Mouse (Mus musculus): ENCODE data around the gene Ilf2. TPM values are rescaled to one million over a fixed set of nuclear protein-coding genes. Genes with fewer than 3 reads are reported as not detected.
A peak's percentile ranks its signal among the peaks of the same experiment; 100 is the strongest.

The Ilf2 gene
- polyA plus RNA-seq, 1 experiment from 2014 or later: 100 TPM

GRCm38 (mm10) chr3:90537141-90537904 is 61.4 kb downstream of the Ilf2 start, which contains the start of gene S100a16:
S100a16 (plus strand) TSS chr3:90537254.
- Histone ChIP-seq H3K27me3 (replicated peaks) (peaks cover 21% of the 10 kb centered on the region; the same call in 1 of the 2 replicates), H3K4me1 (no peaks in the 10 kb centered on the region; the same call in 1 of the 2 replicates), H3K36me3 (no peaks in the 10 kb centered on the region), H3K9ac (no peak within 1 kb of the TSS), H3K27ac (no peak within 1 kb of the TSS), H3K4me2 (peak within 1 kb of the TSS; percentile 9), H3K4me3 (peak within 1 kb of the TSS; percentile 13; the same call in 1 of the 2 replicates), H3K9me3 (replicated peaks) (no peaks in the 10 kb centered on the region)
- peak; percentile 65 for ATAC-seq
- WGBS (ENCODE audit: insufficient replicate concordance): 47% methylated on average over 10 of the region's 10 CpGs

- WGBS (ENCODE audit: insufficient replicate concordance): 58% methylated on average over 5 of the region's 5 CpGs
- H3K4me2 ChIP-seq: peak overlapping the region; percentile 9
Measured at GRCm38 (mm10) chr3:90537905-90538296, 62.0 kb downstream of the Ilf2 start.

More at GRCm38 (mm10) chr3:90537905-90538296, 62.0 kb downstream of the Ilf2 start:
- H3K9ac ChIP-seq: no peak overlapping the region
- ATAC-seq: peak; percentile 8; the same call in 1 of the 2 replicates
- no peaks in the 10 kb centered on the region for H3K9me3 ChIP-seq (replicated peaks)
- no peaks in the 10 kb centered on the region; the same call in 1 of the 2 replicates for H3K4me1 ChIP-seq
- peaks cover 21% of the 10 kb centered on the region; the same call in 1 of the 2 replicates for H3K27me3 ChIP-seq (replicated peaks)
- H3K4me3 ChIP-seq: 0 out of 2 replicates have a peak overlapping the region, but pooled peaks have one; percentile 13
- no peaks in the 10 kb centered on the region for H3K36me3 ChIP-seq
- no peak overlapping the region for H3K27ac ChIP-seq

Other genes with a start within 250 kb of the Ilf2 start
- 64.9 and 66.4 TPM in 2 replicates for gene Jtb, start 244.5 kb upstream of the Ilf2 start, polyA plus RNA-seq (2016; fragmentation: Nextera tagmentation; extraction: Ambion mirVana)
- 0.56 and 0.66 TPM in 2 replicates for gene Creb3l4, start 232.6 kb upstream of the Ilf2 start, polyA plus RNA-seq (2016; fragmentation: Nextera tagmentation; extraction: Ambion mirVana)
- gene Slc39a1, start 228.0 kb upstream of the Ilf2 start, polyA plus RNA-seq (2016; fragmentation: Nextera tagmentation; extraction: Ambion mirVana): 30.7 and 33.1 TPM in 2 replicates
- gene Crtc2, start 222.0 kb upstream of the Ilf2 start, polyA plus RNA-seq (2016; fragmentation: Nextera tagmentation; extraction: Ambion mirVana): 8.2 and 9.4 TPM in 2 replicates
- gene Dennd4b, start 210.9 kb upstream of the Ilf2 start, polyA plus RNA-seq (2016; fragmentation: Nextera tagmentation; extraction: Ambion mirVana): 3.0 and 3.4 TPM in 2 replicates
- 5.1 and 6.0 TPM in 2 replicates for gene Gatad2b, start 182.9 kb upstream of the Ilf2 start, polyA plus RNA-seq (2016; fragmentation: Nextera tagmentation; extraction: Ambion mirVana)
- 3.7 and 4.1 TPM in 2 replicates for gene Slc27a3, start 86.2 kb upstream of the Ilf2 start, polyA plus RNA-seq (2016; fragmentation: Nextera tagmentation; extraction: Ambion mirVana)
- gene Ints3, start 42.5 kb upstream of the Ilf2 start, polyA plus RNA-seq (2016; fragmentation: Nextera tagmentation; extraction: Ambion mirVana): 20.8 and 21.4 TPM in 2 replicates
- 5.1 and 5.3 TPM in 2 replicates for gene Npr1, start 10.3 kb upstream of the Ilf2 start, polyA plus RNA-seq (2016; fragmentation: Nextera tagmentation; extraction: Ambion mirVana)
- 24.2 and 27.0 TPM in 2 replicates for gene Snapin, start 14.9 kb downstream of the Ilf2 start, polyA plus RNA-seq (2016; fragmentation: Nextera tagmentation; extraction: Ambion mirVana)
- 85.7 and 88.1 TPM in 2 replicates for gene Chtop, start 33.4 kb downstream of the Ilf2 start, polyA plus RNA-seq (2016; fragmentation: Nextera tagmentation; extraction: Ambion mirVana)
- gene S100a1, start 38.3 kb downstream of the Ilf2 start, polyA plus RNA-seq (2016; fragmentation: Nextera tagmentation; extraction: Ambion mirVana): 13.2 and 15.0 TPM in 2 replicates
- 18.4 and 20.4 TPM in 2 replicates for gene S100a13, start 38.3 kb downstream of the Ilf2 start, polyA plus RNA-seq (2016; fragmentation: Nextera tagmentation; extraction: Ambion mirVana)
- gene S100a14, start 50.7 kb downstream of the Ilf2 start, polyA plus RNA-seq (2016; fragmentation: Nextera tagmentation; extraction: Ambion mirVana): not detected in 2 replicates
- gene S100a16, start 61.1 kb downstream of the Ilf2 start, polyA plus RNA-seq (2016; fragmentation: Nextera tagmentation; extraction: Ambion mirVana): 32.8 TPM in 2 replicates
- 0.04 TPM in 1 of 2 replicates, not detected in the other for gene S100a3, start 84.5 kb downstream of the Ilf2 start, polyA plus RNA-seq (2016; fragmentation: Nextera tagmentation; extraction: Ambion mirVana)
- not detected in 2 replicates for gene S100a2, start 114.1 kb downstream of the Ilf2 start, polyA plus RNA-seq (2016; fragmentation: Nextera tagmentation; extraction: Ambion mirVana)
- gene Gm42674, start 125.8 kb downstream of the Ilf2 start, polyA plus RNA-seq (2016; fragmentation: Nextera tagmentation; extraction: Ambion mirVana): not detected in 2 replicates
- gene S100a4, start 127.6 kb downstream of the Ilf2 start, polyA plus RNA-seq (2016; fragmentation: Nextera tagmentation; extraction: Ambion mirVana): 0.55 and 0.69 TPM in 2 replicates
- not detected in 2 replicates for gene S100a5, start 132.4 kb downstream of the Ilf2 start, polyA plus RNA-seq (2016; fragmentation: Nextera tagmentation; extraction: Ambion mirVana)
- gene S100a6, start 136.8 kb downstream of the Ilf2 start, polyA plus RNA-seq (2016; fragmentation: Nextera tagmentation; extraction: Ambion mirVana): 5.7 and 6.8 TPM in 2 replicates
- not detected in 2 replicates for gene S100a7a, start 177.9 kb downstream of the Ilf2 start, polyA plus RNA-seq (2016; fragmentation: Nextera tagmentation; extraction: Ambion mirVana)
- gene S100a8, start 192.9 kb downstream of the Ilf2 start, polyA plus RNA-seq (2016; fragmentation: Nextera tagmentation; extraction: Ambion mirVana): 209 and 244 TPM in 2 replicates
- 129 and 173 TPM in 2 replicates for gene S100a9, start 219.6 kb downstream of the Ilf2 start, polyA plus RNA-seq (2016; fragmentation: Nextera tagmentation; extraction: Ambion mirVana)

Data from liver, embryonic 12.5 days (tissue).